Mouse (Mus musculus) olfactory bulb, adult 2 months (tissue): ENCODE data around the gene A030005L19Rik.
"Not testable (repeated sequence)": the region's sequence is repeated elsewhere in the genome, so short reads cannot be mapped to it uniquely, and the experiment has no call there.

Experiments used
- CTCF ChIP-seq: fragments of 200-500 bp; IDR thresholded peaks from 2 replicates; pipeline ENCODE4 v1.5.1; 2012; ENCODE audit warnings: low read depth, mild to moderate bottlenecking, low read length, moderate library complexity; ENCODE audit not compliant: insufficient read depth
- POLR2A ChIP-seq: fragments of 200-500 bp; IDR thresholded peaks from 2 replicates; pipeline ENCODE4 v1.6.1; 2012; ENCODE audit warnings: mild to moderate bottlenecking, low read depth, low read length, moderate library complexity; ENCODE audit not compliant: insufficient read depth

DNA sequence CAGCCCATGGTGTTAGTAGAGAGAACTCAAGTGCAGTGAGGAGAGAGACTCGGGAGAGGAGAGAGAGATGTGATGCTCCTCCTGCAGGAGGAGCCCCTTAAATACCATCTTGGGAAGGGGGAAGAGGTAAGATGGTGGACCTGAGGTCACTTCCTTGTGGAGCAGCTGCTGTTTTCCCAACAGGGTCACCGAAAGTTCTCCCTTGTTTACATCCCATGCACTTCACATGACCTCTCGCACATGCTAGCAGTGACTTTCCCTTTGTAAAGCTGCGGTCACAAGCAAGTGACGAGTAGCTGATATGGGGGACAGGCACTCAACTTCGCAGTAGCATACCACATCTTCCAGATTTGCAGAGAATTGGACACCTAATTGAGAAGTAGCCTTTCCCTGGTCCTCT, 18.2 kb downstream of the A030005L19Rik start, which contains the start of gene Gm6217:
- TF ChIP-seq POLR2A, CTCF: not testable (repeated sequence)
